Mouse (Mus musculus): ENCODE results near the gene Dxo. TPM values are rescaled to one million over a fixed set of nuclear protein-coding genes. Genes with fewer than 3 reads are reported as not detected.

The Dxo gene
- polyA plus RNA-seq, 1 experiment from 2014 or later = 65.3 TPM

Small RNA genes lying within 50 kb of the gene (microRNA-seq; reads per million reads assigned to microRNA genes)
- not detected for gene Mir6970 (ENCODE audit: borderline number of aligned reads)
- not detected for gene Mir6971 (ENCODE audit: borderline number of aligned reads)
- not detected for gene Mir6972 (ENCODE audit: borderline number of aligned reads)

Other genes starting within 250 kb of the Dxo start
- 5.5 and 6.0 TPM in 2 replicates for gene Gpsm3, start 247.2 kb upstream of the Dxo start, polyA plus RNA-seq (2014; fragmentation: Nextera tagmentation; extraction: Ambion mirVana)
- 17.9 and 21.2 TPM in 2 replicates for gene Pbx2, start 245.8 kb upstream of the Dxo start, polyA plus RNA-seq (2014; fragmentation: Nextera tagmentation; extraction: Ambion mirVana)
- gene Ager, start 239.2 kb upstream of the Dxo start, polyA plus RNA-seq (2014; fragmentation: Nextera tagmentation; extraction: Ambion mirVana) = 0.64 and 1.2 TPM in 2 replicates
- gene Rnf5, start 233.3 kb upstream of the Dxo start, polyA plus RNA-seq (2014; fragmentation: Nextera tagmentation; extraction: Ambion mirVana) = 117 and 118 TPM in 2 replicates
- gene Agpat1, start 232.8 kb upstream of the Dxo start, polyA plus RNA-seq (2014; fragmentation: Nextera tagmentation; extraction: Ambion mirVana) = 55.3 and 59.8 TPM in 2 replicates
- gene Egfl8, start 221.0 kb upstream of the Dxo start, polyA plus RNA-seq (2014; fragmentation: Nextera tagmentation; extraction: Ambion mirVana) = 3.1 and 4.4 TPM in 2 replicates
- 19.4 and 20.0 TPM in 2 replicates for gene Ppt2, start 208.5 kb upstream of the Dxo start, polyA plus RNA-seq (2014; fragmentation: Nextera tagmentation; extraction: Ambion mirVana)
- 0.10 and 0.11 TPM in 2 replicates for gene Prrt1, start 207.5 kb upstream of the Dxo start, polyA plus RNA-seq (2014; fragmentation: Nextera tagmentation; extraction: Ambion mirVana)
- 16.2 and 16.6 TPM in 2 replicates for gene Fkbpl, start 192.3 kb upstream of the Dxo start, polyA plus RNA-seq (2014; fragmentation: Nextera tagmentation; extraction: Ambion mirVana)
- 55.8 and 58.5 TPM in 2 replicates for gene Atf6b, start 189.9 kb upstream of the Dxo start, polyA plus RNA-seq (2014; fragmentation: Nextera tagmentation; extraction: Ambion mirVana)
- not detected in 2 replicates for gene Tnxb, start 166.5 kb upstream of the Dxo start, polyA plus RNA-seq (2014; fragmentation: Nextera tagmentation; extraction: Ambion mirVana)
- gene C4b, start 93.1 kb upstream of the Dxo start, polyA plus RNA-seq (2014; fragmentation: Nextera tagmentation; extraction: Ambion mirVana) = not detected in 2 replicates
- not detected in 2 replicates for gene Cyp21a1, start 32.5 kb upstream of the Dxo start, polyA plus RNA-seq (2014; fragmentation: Nextera tagmentation; extraction: Ambion mirVana)
- 14.4 and 18.4 TPM in 2 replicates for gene Stk19, start 74 bp upstream of the Dxo start, polyA plus RNA-seq (2014; fragmentation: Nextera tagmentation; extraction: Ambion mirVana)
- 27.1 and 31.9 TPM in 2 replicates for gene Skiv2l, start 13.2 kb downstream of the Dxo start, polyA plus RNA-seq (2014; fragmentation: Nextera tagmentation; extraction: Ambion mirVana)
- 128 and 130 TPM in 2 replicates for gene Nelfe, start 13.4 kb downstream of the Dxo start, polyA plus RNA-seq (2014; fragmentation: Nextera tagmentation; extraction: Ambion mirVana)
- gene Cfb, start 25.5 kb downstream of the Dxo start, polyA plus RNA-seq (2014; fragmentation: Nextera tagmentation; extraction: Ambion mirVana) = 1.2 and 2.0 TPM in 2 replicates
- 1.6 and 2.0 TPM in 2 replicates for gene Zbtb12, start 42.5 kb downstream of the Dxo start, polyA plus RNA-seq (2014; fragmentation: Nextera tagmentation; extraction: Ambion mirVana)
- gene Gm20547, start 45.0 kb downstream of the Dxo start, polyA plus RNA-seq (2014; fragmentation: Nextera tagmentation; extraction: Ambion mirVana) = not detected in 2 replicates
- 0.81 and 1.6 TPM in 2 replicates for gene C2, start 61.2 kb downstream of the Dxo start, polyA plus RNA-seq (2014; fragmentation: Nextera tagmentation; extraction: Ambion mirVana)
- gene Ehmt2, start 61.5 kb downstream of the Dxo start, polyA plus RNA-seq (2014; fragmentation: Nextera tagmentation; extraction: Ambion mirVana) = 59.3 and 60.6 TPM in 2 replicates
- 0.08 and 0.11 TPM in 2 replicates for gene Slc44a4, start 77.4 kb downstream of the Dxo start, polyA plus RNA-seq (2014; fragmentation: Nextera tagmentation; extraction: Ambion mirVana)
- gene Neu1, start 94.2 kb downstream of the Dxo start, polyA plus RNA-seq (2014; fragmentation: Nextera tagmentation; extraction: Ambion mirVana) = 10.9 and 13.1 TPM in 2 replicates
- 0.21 and 0.49 TPM in 2 replicates for gene Hspa1b, start 122.2 kb downstream of the Dxo start, polyA plus RNA-seq (2014; fragmentation: Nextera tagmentation; extraction: Ambion mirVana)
- gene Gm20481, start 132.9 kb downstream of the Dxo start, polyA plus RNA-seq (2014; fragmentation: Nextera tagmentation; extraction: Ambion mirVana) = not detected in 2 replicates
- gene Hspa1a, start 135.1 kb downstream of the Dxo start, polyA plus RNA-seq (2014; fragmentation: Nextera tagmentation; extraction: Ambion mirVana) = 1.7 and 1.8 TPM in 2 replicates
- 1.5 and 2.0 TPM in 2 replicates for gene Hspa1l, start 135.7 kb downstream of the Dxo start, polyA plus RNA-seq (2014; fragmentation: Nextera tagmentation; extraction: Ambion mirVana)
- 219 and 241 TPM in 2 replicates for gene Lsm2, start 144.8 kb downstream of the Dxo start, polyA plus RNA-seq (2014; fragmentation: Nextera tagmentation; extraction: Ambion mirVana)
- 73.9 and 85.2 TPM in 2 replicates for gene Vars, start 164.0 kb downstream of the Dxo start, polyA plus RNA-seq (2014; fragmentation: Nextera tagmentation; extraction: Ambion mirVana)
- 0.10 and 0.17 TPM in 2 replicates for gene Vwa7, start 179.6 kb downstream of the Dxo start, polyA plus RNA-seq (2014; fragmentation: Nextera tagmentation; extraction: Ambion mirVana)
- 3.5 and 7.5 TPM in 2 replicates for gene Sapcd1, start 191.0 kb downstream of the Dxo start, polyA plus RNA-seq (2014; fragmentation: Nextera tagmentation; extraction: Ambion mirVana)
- gene Msh5, start 209.7 kb downstream of the Dxo start, polyA plus RNA-seq (2014; fragmentation: Nextera tagmentation; extraction: Ambion mirVana) = 3.0 and 3.2 TPM in 2 replicates
- 73.9 and 84.2 TPM in 2 replicates for gene Clic1, start 212.9 kb downstream of the Dxo start, polyA plus RNA-seq (2014; fragmentation: Nextera tagmentation; extraction: Ambion mirVana)
- 543 and 586 TPM in 2 replicates for gene Ddah2, start 222.0 kb downstream of the Dxo start, polyA plus RNA-seq (2014; fragmentation: Nextera tagmentation; extraction: Ambion mirVana)
- gene Ly6g6c, start 228.4 kb downstream of the Dxo start, polyA plus RNA-seq (2014; fragmentation: Nextera tagmentation; extraction: Ambion mirVana) = 0.33 TPM in 1 of 2 replicates, not detected in the other
- 0.74 and 1.2 TPM in 2 replicates for gene Mpig6b, start 229.2 kb downstream of the Dxo start, polyA plus RNA-seq (2014; fragmentation: Nextera tagmentation; extraction: Ambion mirVana)
- 0.66 and 1.1 TPM in 2 replicates for gene Ly6g6e, start 239.9 kb downstream of the Dxo start, polyA plus RNA-seq (2014; fragmentation: Nextera tagmentation; extraction: Ambion mirVana)
- 0.92 TPM in 1 of 2 replicates, not detected in the other for gene Ly6g6d, start 241.0 kb downstream of the Dxo start, polyA plus RNA-seq (2014; fragmentation: Nextera tagmentation; extraction: Ambion mirVana)
- gene Ly6g6f, start 248.6 kb downstream of the Dxo start, polyA plus RNA-seq (2014; fragmentation: Nextera tagmentation; extraction: Ambion mirVana) = 0.36 and 0.43 TPM in 2 replicates

All from embryonic facial prominence, embryonic 11.5 days (tissue).